Mouse (Mus musculus) bone marrow, adult 2 months (tissue): ENCODE data around the gene Ganab.

Experiments used
- CTCF ChIP-seq: fragments of 200-500 bp; IDR thresholded peaks from 2 replicates; pipeline ENCODE4 v1.5.1; 2011; ENCODE audit warnings: low read length, control low read depth; ENCODE audit not compliant: control insufficient read depth, insufficient read depth
- POLR2A ChIP-seq: fragments of 200-500 bp; IDR thresholded peaks from 2 replicates; pipeline ENCODE4 v1.6.1; 2011; ENCODE audit warnings: low read depth, mild to moderate bottlenecking, control low read depth, low read length, borderline replicate concordance; ENCODE audit not compliant: control insufficient read depth

GRCm38 (mm10) chr19:8872266-8872840 is 25.5 kb upstream of the Ganab start:
- TF ChIP-seq POLR2A, result no peak
- TF ChIP-seq CTCF, result no peak
